Mouse (Mus musculus) myocyte (in vitro differentiated cells): ENCODE data around the gene Tmem174.

ENCODE experiments used
- POLR2A ChIP-seq: IDR thresholded peaks from one replicate; pipeline ENCODE4 v1.6.1; 2011; ENCODE audit warnings: low read depth, mild to moderate bottlenecking, control low read depth, moderate library complexity; ENCODE audit not compliant: insufficient read length
- POLR2AphosphoS2 ChIP-seq: IDR thresholded peaks from one replicate; pipeline ENCODE4 v1.6.1; 2011; ENCODE audit warnings: low read depth, control low read depth; ENCODE audit not compliant: insufficient read length
- REST ChIP-seq: IDR thresholded peaks from one replicate; pipeline ENCODE4 v1.6.1; 2011; ENCODE audit warnings: mild to moderate bottlenecking, control low read depth, moderate library complexity; ENCODE audit not compliant: insufficient read depth, insufficient read length
- TCF12 ChIP-seq: IDR thresholded peaks from one replicate; pipeline ENCODE4 v1.6.1; 2011; ENCODE audit warnings: mild to moderate bottlenecking, control low read depth; ENCODE audit not compliant: poor library complexity, insufficient read depth, severe bottlenecking

DNA sequence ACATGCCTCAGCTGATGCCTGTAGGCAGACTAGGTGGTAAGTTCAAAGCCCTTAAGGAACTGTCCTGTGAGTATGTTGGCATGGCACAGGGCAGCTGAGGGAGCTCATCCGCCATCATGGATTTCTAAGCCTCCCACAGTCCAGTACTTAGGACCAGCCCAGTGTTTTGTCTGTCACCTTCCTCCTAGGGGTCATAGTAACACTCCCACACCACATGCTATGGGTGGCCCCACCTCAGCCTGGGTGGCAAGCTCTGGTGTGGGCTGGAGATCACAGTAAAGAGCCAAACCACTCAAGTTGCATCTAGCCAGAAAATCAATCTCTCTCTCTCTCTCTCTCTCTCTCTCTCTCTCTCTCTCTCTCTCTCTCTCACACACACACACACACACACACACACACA, 42.0 kb upstream of the Tmem174 start:
- no peak for TF ChIP-seq POLR2A
- no peak for TF ChIP-seq REST
- no peak for TF ChIP-seq TCF12
- TF ChIP-seq POLR2AphosphoS2, result no peak
